Mouse (Mus musculus): ENCODE results near the gene Dhx34. TPM values are rescaled to one million over a fixed set of nuclear protein-coding genes. Genes with fewer than 3 reads are reported as not detected.

The Dhx34 gene
- polyA plus RNA-seq, 1 experiment from 2014 or later, result 21.3 TPM

- Histone ChIP-seq H3K27me3 (ENCODE audit: insufficient read depth, low read length) (no peaks in the 10 kb centered on the region), H3K4me1 (ENCODE audit: insufficient read depth, low read length) (peaks cover 9% of the 10 kb centered on the region), H3K9ac (replicated peaks; ENCODE audit: low read length) (no peak overlapping the region), H3K4me3 (ENCODE audit: low read length) (no peak overlapping the region), H3K9me3 (ENCODE audit: low read length) (peaks cover 4% of the 10 kb centered on the region), H3K4me2 (replicated peaks; ENCODE audit: low read depth, low read length) (no peak overlapping the region), H3K27ac (ENCODE audit: low read length) (no peak overlapping the region; the same call in 1 of the 2 replicates), H3K36me3 (ENCODE audit: insufficient read depth, low read length) (no peaks in the 10 kb centered on the region)
- 28% methylated on average over 5 of the region's 5 CpGs for WGBS
- no peak for ATAC-seq (ENCODE audit: low FRiP score, low TSS enrichment)
These were observed 8.0 kb upstream of the Dhx34 start for GRCm38 (mm10) chr7:16229869-16230268.

- no peak for ATAC-seq (ENCODE audit: low FRiP score, low TSS enrichment)
- peaks cover 59% of the 10 kb centered on the region for H3K36me3 ChIP-seq (ENCODE audit: insufficient read depth, low read length)
- 93% methylated on average over 9 of the region's 9 CpGs for WGBS
These were observed 7.9 kb downstream of the Dhx34 start for GRCm38 (mm10) chr7:16213986-16214385.

DNA sequence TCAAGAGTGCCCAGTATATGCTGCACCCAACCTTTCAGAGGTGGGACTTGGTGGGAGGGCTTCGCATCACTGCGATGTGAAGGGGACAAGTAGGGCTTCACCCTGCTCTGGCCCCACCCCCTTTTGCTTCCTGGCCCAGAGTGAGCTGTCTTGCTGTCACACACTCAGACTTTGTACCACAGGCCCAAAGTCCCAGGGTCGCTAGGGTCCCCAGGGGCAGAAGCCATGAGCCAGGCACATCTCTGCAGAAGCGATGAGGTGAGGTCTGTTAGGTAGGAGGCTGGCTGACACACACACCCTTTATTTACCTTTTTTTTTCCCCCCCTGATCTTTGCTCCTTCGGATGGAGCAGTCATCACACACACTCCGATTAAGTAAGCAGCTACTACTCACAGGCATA is 8.6 kb downstream of the Dhx34 start:
- Histone ChIP-seq H3K4me1 (ENCODE audit: insufficient read depth, low read length) (0 out of 2 replicates have a peak, but pooled peaks cover 3% of the 10 kb centered on the region), H3K4me2 (replicated peaks; ENCODE audit: low read depth, low read length) (no peak overlapping the region), H3K9me3 (ENCODE audit: low read length) (no peaks in the 10 kb centered on the region), H3K4me3 (ENCODE audit: low read length) (no peak overlapping the region), H3K27ac (ENCODE audit: low read length) (no peak overlapping the region), H3K27me3 (ENCODE audit: insufficient read depth, low read length) (no peaks in the 10 kb centered on the region), H3K9ac (replicated peaks; ENCODE audit: low read length) (no peak overlapping the region), H3K36me3 (ENCODE audit: insufficient read depth, low read length) (peaks cover 58% of the 10 kb centered on the region)
- no peak for ATAC-seq (ENCODE audit: low FRiP score, low TSS enrichment)
- WGBS, result 93% methylated on average over 6 of the region's 6 CpGs

More at GRCm38 (mm10) chr7:16213986-16214385, 7.9 kb downstream of the Dhx34 start:
- H3K4me2 ChIP-seq (replicated peaks; ENCODE audit: low read depth, low read length), result no peak overlapping the region
- H3K4me3 ChIP-seq (ENCODE audit: low read length), result no peak overlapping the region
- H3K9me3 ChIP-seq (ENCODE audit: low read length), result no peaks in the 10 kb centered on the region
- no peak overlapping the region for H3K27ac ChIP-seq (ENCODE audit: low read length)
- 0 out of 2 replicates have a peak, but pooled peaks cover 2% of the 10 kb centered on the region for H3K4me1 ChIP-seq (ENCODE audit: insufficient read depth, low read length)
- no peaks in the 10 kb centered on the region for H3K27me3 ChIP-seq (ENCODE audit: insufficient read depth, low read length)
- H3K9ac ChIP-seq (replicated peaks; ENCODE audit: low read length), result no peak overlapping the region

- 60% methylated on average over 12 of the region's 12 CpGs for WGBS
- ATAC-seq (ENCODE audit: low FRiP score, low TSS enrichment), result 0 out of 2 replicates have a peak, but pooled peaks have one; percentile 28
- peaks cover 41% of the 10 kb centered on the region for H3K36me3 ChIP-seq (ENCODE audit: insufficient read depth, low read length)
These were observed 10.9 kb downstream of the Dhx34 start for GRCm38 (mm10) chr7:16210862-16211365.

GRCm38 (mm10) chr7:16208781-16209665 is 12.8 kb downstream of the Dhx34 start:
- Histone ChIP-seq H3K4me1 (ENCODE audit: insufficient read depth, low read length) (0 out of 2 replicates have a peak, but pooled peaks cover 3% of the 10 kb centered on the region), H3K27ac (ENCODE audit: low read length) (no peak overlapping the region), H3K36me3 (ENCODE audit: insufficient read depth, low read length) (peaks cover 32% of the 10 kb centered on the region), H3K9ac (replicated peaks; ENCODE audit: low read length) (no peak overlapping the region), H3K4me2 (replicated peaks; ENCODE audit: low read depth, low read length) (no peak overlapping the region), H3K27me3 (ENCODE audit: insufficient read depth, low read length) (no peaks in the 10 kb centered on the region), H3K9me3 (ENCODE audit: low read length) (no peaks in the 10 kb centered on the region), H3K4me3 (ENCODE audit: low read length) (no peak overlapping the region)
- WGBS, result 60% methylated on average over 21 of the region's 21 CpGs
- no peak; the same call in 1 of the 2 replicates for ATAC-seq (ENCODE audit: low FRiP score, low TSS enrichment)

More at GRCm38 (mm10) chr7:16210862-16211365, 10.9 kb downstream of the Dhx34 start:
- Histone ChIP-seq H3K27ac (ENCODE audit: low read length) (no peak overlapping the region), H3K4me2 (replicated peaks; ENCODE audit: low read depth, low read length) (no peak overlapping the region), H3K9me3 (ENCODE audit: low read length) (no peaks in the 10 kb centered on the region), H3K4me3 (ENCODE audit: low read length) (no peak overlapping the region), H3K27me3 (ENCODE audit: insufficient read depth, low read length) (no peaks in the 10 kb centered on the region), H3K9ac (replicated peaks; ENCODE audit: low read length) (no peak overlapping the region), H3K4me1 (ENCODE audit: insufficient read depth, low read length) (0 out of 2 replicates have a peak, but pooled peaks cover 3% of the 10 kb centered on the region)

GRCm38 (mm10) chr7:16207496-16207895 is 14.3 kb downstream of the Dhx34 start:
- H3K36me3 ChIP-seq (ENCODE audit: insufficient read depth, low read length), result peaks cover 27% of the 10 kb centered on the region
- H3K4me3 ChIP-seq (ENCODE audit: low read length), result no peak overlapping the region

GRCm38 (mm10) chr7:16207076-16207475 is 14.8 kb downstream of the Dhx34 start:
- H3K27me3 ChIP-seq (ENCODE audit: insufficient read depth, low read length), result no peaks in the 10 kb centered on the region
- H3K27ac ChIP-seq (ENCODE audit: low read length), result no peak overlapping the region
- ATAC-seq (ENCODE audit: low FRiP score, low TSS enrichment), result no peak
- no peak overlapping the region for H3K4me2 ChIP-seq (replicated peaks; ENCODE audit: low read depth, low read length)
- no peak overlapping the region for H3K4me3 ChIP-seq (ENCODE audit: low read length)
- no peaks in the 10 kb centered on the region for H3K9me3 ChIP-seq (ENCODE audit: low read length)
- peaks cover 30% of the 10 kb centered on the region for H3K36me3 ChIP-seq (ENCODE audit: insufficient read depth, low read length)
- 0 out of 2 replicates have a peak, but pooled peaks cover 6% of the 10 kb centered on the region for H3K4me1 ChIP-seq (ENCODE audit: insufficient read depth, low read length)
- no peak overlapping the region for H3K9ac ChIP-seq (replicated peaks; ENCODE audit: low read length)
- 75% methylated on average over 7 of the region's 7 CpGs for WGBS

More at GRCm38 (mm10) chr7:16207496-16207895, 14.3 kb downstream of the Dhx34 start:
- no peak overlapping the region for H3K4me2 ChIP-seq (replicated peaks; ENCODE audit: low read depth, low read length)
- 69% methylated on average over 10 of the region's 10 CpGs for WGBS
- H3K9ac ChIP-seq (replicated peaks; ENCODE audit: low read length), result no peak overlapping the region
- H3K9me3 ChIP-seq (ENCODE audit: low read length), result no peaks in the 10 kb centered on the region
- no peak overlapping the region for H3K27ac ChIP-seq (ENCODE audit: low read length)
- H3K4me1 ChIP-seq (ENCODE audit: insufficient read depth, low read length), result 0 out of 2 replicates have a peak, but pooled peaks cover 5% of the 10 kb centered on the region
- ATAC-seq (ENCODE audit: low FRiP score, low TSS enrichment), result no peak
- H3K27me3 ChIP-seq (ENCODE audit: insufficient read depth, low read length), result no peaks in the 10 kb centered on the region

- WGBS, result 81% methylated on average over 8 of the region's 9 CpGs
- no peaks in the 10 kb centered on the region for H3K27me3 ChIP-seq (ENCODE audit: insufficient read depth, low read length)
- H3K9me3 ChIP-seq (ENCODE audit: low read length), result no peaks in the 10 kb centered on the region
- no peak overlapping the region for H3K27ac ChIP-seq (ENCODE audit: low read length)
- 0 out of 2 replicates have a peak, but pooled peaks cover 6% of the 10 kb centered on the region for H3K4me1 ChIP-seq (ENCODE audit: insufficient read depth, low read length)
- H3K4me3 ChIP-seq (ENCODE audit: low read length), result no peak overlapping the region
- no peak overlapping the region for H3K9ac ChIP-seq (replicated peaks; ENCODE audit: low read length)
- peaks cover 34% of the 10 kb centered on the region for H3K36me3 ChIP-seq (ENCODE audit: insufficient read depth, low read length)
- ATAC-seq (ENCODE audit: low FRiP score, low TSS enrichment), result no peak
- H3K4me2 ChIP-seq (replicated peaks; ENCODE audit: low read depth, low read length), result no peak overlapping the region
These were observed 17.0 kb downstream of the Dhx34 start for GRCm38 (mm10) chr7:16204791-16205190.

DNA sequence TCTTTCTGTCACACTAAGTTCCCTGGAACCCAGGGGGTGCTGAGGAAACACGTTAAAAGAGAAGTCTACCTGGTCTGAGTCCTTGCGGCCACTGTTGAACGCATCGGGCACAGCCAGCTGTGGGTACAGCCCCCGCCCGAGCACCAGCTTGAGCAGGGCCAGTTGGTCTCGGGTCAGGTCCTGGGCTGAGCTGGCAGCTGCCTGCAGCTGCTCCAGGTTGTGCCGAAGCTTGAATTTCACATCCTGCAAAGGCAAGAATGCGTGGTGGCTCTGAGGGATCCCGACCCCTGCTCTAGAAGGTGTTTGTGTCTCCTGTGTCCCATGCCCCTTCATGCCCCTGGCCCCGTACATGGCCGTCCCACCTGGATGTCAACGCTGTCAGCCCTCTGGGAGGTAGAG is 18.3 kb downstream of the Dhx34 start:
- H3K4me3 ChIP-seq (ENCODE audit: low read length), result no peak overlapping the region
- 0 out of 2 replicates have a peak, but pooled peaks cover 3% of the 10 kb centered on the region for H3K4me1 ChIP-seq (ENCODE audit: insufficient read depth, low read length)
- H3K4me2 ChIP-seq (replicated peaks; ENCODE audit: low read depth, low read length), result no peak overlapping the region
- H3K36me3 ChIP-seq (ENCODE audit: insufficient read depth, low read length), result peaks cover 41% of the 10 kb centered on the region
- 53% methylated on average over 13 of the region's 13 CpGs for WGBS
- H3K9ac ChIP-seq (replicated peaks; ENCODE audit: low read length), result no peak overlapping the region
- H3K27me3 ChIP-seq (ENCODE audit: insufficient read depth, low read length), result no peaks in the 10 kb centered on the region
- H3K9me3 ChIP-seq (ENCODE audit: low read length), result no peaks in the 10 kb centered on the region
- H3K27ac ChIP-seq (ENCODE audit: low read length), result peak overlapping the region; percentile 76
- peak; percentile 69 for ATAC-seq (ENCODE audit: low FRiP score, low TSS enrichment)
